Mouse (Mus musculus): ENCODE data around the gene Myo1d. TPM values are rescaled to one million over a fixed set of nuclear protein-coding genes. Genes with fewer than 3 reads are reported as not detected.

Myo1d gene
- polyA plus RNA-seq, 1 experiment, result 80.4 TPM

DNA sequence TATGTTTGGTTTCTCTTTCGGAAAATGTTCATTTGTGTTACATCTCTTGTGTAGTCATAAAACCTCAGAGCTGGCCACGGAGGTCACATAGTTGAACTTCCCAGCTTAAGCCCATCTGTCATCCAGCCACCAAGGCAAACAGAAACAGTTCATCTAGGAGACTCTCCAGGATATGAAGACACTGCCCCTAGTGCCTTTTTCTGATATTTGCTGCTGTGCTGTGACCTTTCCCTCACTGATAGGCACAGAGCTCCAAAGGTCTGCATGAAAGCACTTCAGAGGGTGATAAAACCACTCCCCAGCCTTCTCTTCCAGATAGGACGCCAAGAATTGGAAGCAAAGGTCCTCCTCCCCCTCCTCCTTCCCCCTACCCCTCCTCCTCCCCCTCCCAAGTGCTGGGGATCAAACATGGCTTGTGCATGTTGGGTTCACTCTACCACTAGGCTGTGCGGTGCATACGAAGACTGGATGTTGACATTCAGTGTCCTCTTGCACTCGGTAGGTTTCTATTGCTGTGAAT, 28.8 kb upstream of the Myo1d start:
- no peak overlapping the region for H3K4me3 ChIP-seq (replicated peaks; ENCODE audit: extremely low read depth, low read depth, low read length)

DNA sequence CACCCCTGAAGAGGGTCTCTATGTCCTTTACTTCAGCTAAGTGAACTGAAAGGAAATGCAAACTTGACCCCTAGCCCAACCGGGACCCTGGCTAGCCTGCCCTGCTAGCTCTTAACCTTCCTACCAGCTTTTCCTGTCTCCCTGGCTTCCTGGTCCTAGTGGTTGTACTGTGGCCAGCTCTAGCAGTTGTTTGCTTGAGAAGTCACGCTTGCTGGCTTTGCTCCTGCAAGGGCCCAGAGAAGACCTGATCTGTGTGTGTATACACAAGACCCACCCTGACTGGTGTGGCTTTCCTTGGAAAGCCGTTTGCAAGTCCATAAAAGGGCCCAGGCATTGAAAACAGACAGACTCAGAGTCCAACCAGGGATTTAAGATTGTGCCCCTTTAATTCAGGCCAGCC, 22.9 kb upstream of the Myo1d start:
- Histone ChIP-seq H3K4me3 (replicated peaks; ENCODE audit: extremely low read depth, low read depth, low read length) (no peak overlapping the region), H3K4me1 (ENCODE audit: control insufficient read depth, insufficient read depth, low read length) (peaks cover 6% of the 10 kb centered on the region)
- TF ChIP-seq POLR2A (IDR thresholded peaks at IDR 0.05; ENCODE audit: borderline replicate concordance, extremely low read depth, low read depth, low read length), result no peak
- TF ChIP-seq CTCF (IDR thresholded peaks at IDR 0.05; ENCODE audit: insufficient read depth, low read length), result no peak
- 7% methylated on average over 3 of the region's 3 CpGs for WGBS
- DNase-seq, result peak; percentile 60

More for the DNA sequence above, 28.8 kb upstream of the Myo1d start:
- WGBS, result 59% methylated on average over 6 of the region's 6 CpGs
- TF ChIP-seq POLR2A (IDR thresholded peaks at IDR 0.05; ENCODE audit: borderline replicate concordance, extremely low read depth, low read depth, low read length) (no peak), CTCF (IDR thresholded peaks at IDR 0.05; ENCODE audit: insufficient read depth, low read length) (no peak)
- DNase-seq, result no peak
- peaks cover 4% of the 10 kb centered on the region; the same call in 1 of the 2 replicates for H3K4me1 ChIP-seq (ENCODE audit: control insufficient read depth, insufficient read depth, low read length)

- H3K4me1 ChIP-seq (ENCODE audit: control insufficient read depth, insufficient read depth, low read length), result peaks cover 6% of the 10 kb centered on the region
- TF ChIP-seq CTCF (IDR thresholded peaks at IDR 0.05; ENCODE audit: insufficient read depth, low read length) (peak; percentile 63), POLR2A (IDR thresholded peaks at IDR 0.05; ENCODE audit: borderline replicate concordance, extremely low read depth, low read depth, low read length) (no peak)
- peak; percentile 29 for DNase-seq
Observed at GRCm38 (mm10) chr11:80799979-80800378, 20.2 kb upstream of the Myo1d start.

GRCm38 (mm10) chr11:80795431-80795830, 15.6 kb upstream of the Myo1d start:
- Histone ChIP-seq H3K4me3 (replicated peaks; ENCODE audit: extremely low read depth, low read depth, low read length) (no peak overlapping the region), H3K4me1 (ENCODE audit: control insufficient read depth, insufficient read depth, low read length) (no peaks in the 10 kb centered on the region)
- WGBS, result 11% methylated on average over 8 of the region's 8 CpGs
- no peak for DNase-seq
- TF ChIP-seq CTCF (IDR thresholded peaks at IDR 0.05; ENCODE audit: insufficient read depth, low read length) (no peak), POLR2A (IDR thresholded peaks at IDR 0.05; ENCODE audit: borderline replicate concordance, extremely low read depth, low read depth, low read length) (no peak)

More at GRCm38 (mm10) chr11:80799979-80800378, 20.2 kb upstream of the Myo1d start:
- WGBS, result 36% methylated on average over 3 of the region's 3 CpGs
- no peak overlapping the region for H3K4me3 ChIP-seq (replicated peaks; ENCODE audit: extremely low read depth, low read depth, low read length)

DNA sequence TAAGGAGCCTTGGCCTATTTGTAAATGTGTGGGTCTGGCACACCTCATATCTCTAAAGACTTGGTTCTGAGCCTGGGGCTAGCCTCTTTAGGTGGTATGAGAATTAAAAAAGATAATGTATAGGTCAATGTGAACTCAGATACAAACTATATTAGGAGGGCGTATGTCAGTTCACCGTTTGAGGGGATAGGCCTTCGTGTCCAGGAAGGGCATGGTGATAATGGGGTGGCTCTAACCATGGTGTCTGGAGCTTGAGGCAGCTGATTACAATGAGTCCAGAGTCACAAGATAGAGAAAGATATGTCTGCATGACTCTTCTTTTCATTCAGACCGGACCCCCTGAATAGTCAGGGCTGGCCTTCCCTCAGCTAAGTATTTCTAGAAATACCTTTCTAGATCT, 14.5 kb upstream of the Myo1d start:
- no peak overlapping the region for H3K4me3 ChIP-seq (replicated peaks; ENCODE audit: extremely low read depth, low read depth, low read length)
- no peak for DNase-seq
- no peaks in the 10 kb centered on the region for H3K4me1 ChIP-seq (ENCODE audit: control insufficient read depth, insufficient read depth, low read length)
- 94% methylated on average over 4 of the region's 4 CpGs for WGBS
- TF ChIP-seq POLR2A (IDR thresholded peaks at IDR 0.05; ENCODE audit: borderline replicate concordance, extremely low read depth, low read depth, low read length) (no peak), CTCF (IDR thresholded peaks at IDR 0.05; ENCODE audit: insufficient read depth, low read length) (no peak)

DNA sequence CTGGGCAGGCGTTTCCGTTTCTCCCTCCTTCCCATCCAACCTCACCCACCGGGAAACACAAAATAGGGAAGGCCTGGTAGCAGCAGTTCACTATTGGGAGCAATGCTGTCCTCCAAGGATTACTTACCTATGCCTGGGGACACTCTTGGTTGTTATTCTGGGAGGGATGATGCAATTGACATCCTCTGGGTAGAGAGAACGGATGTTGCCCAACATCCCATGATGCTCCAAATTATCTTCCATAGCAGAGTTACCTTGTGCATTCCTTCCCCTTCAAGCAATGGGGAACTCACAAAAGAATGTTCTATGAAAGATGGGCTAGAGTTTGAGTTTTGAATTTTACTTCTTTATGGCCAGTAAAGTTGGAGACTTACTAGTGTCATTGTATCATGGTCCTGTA, 13.6 kb upstream of the Myo1d start:
- WGBS, result 87% methylated on average over 4 of the region's 4 CpGs
- H3K4me3 ChIP-seq (replicated peaks; ENCODE audit: extremely low read depth, low read depth, low read length), result no peak overlapping the region
- no peak for DNase-seq
- no peaks in the 10 kb centered on the region for H3K4me1 ChIP-seq (ENCODE audit: control insufficient read depth, insufficient read depth, low read length)
- TF ChIP-seq POLR2A (IDR thresholded peaks at IDR 0.05; ENCODE audit: borderline replicate concordance, extremely low read depth, low read depth, low read length) (no peak), CTCF (IDR thresholded peaks at IDR 0.05; ENCODE audit: insufficient read depth, low read length) (no peak)

- no peak overlapping the region for H3K4me3 ChIP-seq (replicated peaks; ENCODE audit: extremely low read depth, low read depth, low read length)
- WGBS, result 37% methylated on average over 3 of the region's 3 CpGs
- DNase-seq, result no peak
Observed at GRCm38 (mm10) chr11:80791677-80792432, 12.0 kb upstream of the Myo1d start.

GRCm38 (mm10) chr11:80790413-80790812, 10.6 kb upstream of the Myo1d start:
- WGBS, result 77% methylated on average over 3 of the region's 3 CpGs
- Histone ChIP-seq H3K4me3 (replicated peaks; ENCODE audit: extremely low read depth, low read depth, low read length) (no peak overlapping the region), H3K4me1 (ENCODE audit: control insufficient read depth, insufficient read depth, low read length) (no peaks in the 10 kb centered on the region)
- no peak for DNase-seq
- TF ChIP-seq POLR2A (IDR thresholded peaks at IDR 0.05; ENCODE audit: borderline replicate concordance, extremely low read depth, low read depth, low read length) (no peak), CTCF (IDR thresholded peaks at IDR 0.05; ENCODE audit: insufficient read depth, low read length) (no peak)

More at GRCm38 (mm10) chr11:80791677-80792432, 12.0 kb upstream of the Myo1d start:
- TF ChIP-seq POLR2A (IDR thresholded peaks at IDR 0.05; ENCODE audit: borderline replicate concordance, extremely low read depth, low read depth, low read length), result no peak
- no peak for TF ChIP-seq CTCF (IDR thresholded peaks at IDR 0.05; ENCODE audit: insufficient read depth, low read length)
- H3K4me1 ChIP-seq (ENCODE audit: control insufficient read depth, insufficient read depth, low read length), result no peaks in the 10 kb centered on the region

DNA sequence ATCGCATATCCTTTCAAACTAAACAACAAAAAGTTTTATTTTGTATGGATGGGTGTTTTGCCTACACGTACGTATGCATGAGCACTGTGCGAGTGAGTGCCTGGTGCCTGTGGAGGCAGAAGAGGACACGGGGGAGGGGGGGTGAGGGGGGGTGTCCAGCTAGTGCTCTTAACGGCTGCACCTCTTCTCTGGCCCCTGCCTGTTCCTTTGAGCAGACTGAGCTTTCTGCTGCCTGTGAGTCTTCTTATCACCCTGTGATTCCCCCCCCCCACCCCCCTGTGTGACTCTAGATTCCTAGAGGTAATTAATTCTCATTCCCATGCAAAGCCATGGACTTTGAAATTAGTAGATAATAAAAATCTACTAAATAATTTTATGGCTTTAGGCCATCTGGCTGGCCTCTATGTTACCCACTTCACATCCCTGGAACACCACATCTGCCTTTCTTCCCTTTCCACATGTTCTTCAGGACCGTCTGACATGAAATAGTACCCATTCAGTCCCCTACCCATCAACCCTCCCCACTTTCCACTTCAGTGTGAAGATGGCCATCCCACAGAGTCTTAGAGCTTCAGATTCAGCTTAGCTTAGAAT, 9.9 kb upstream of the Myo1d start:
- DNase-seq, result no peak
- no peak overlapping the region for H3K4me3 ChIP-seq (replicated peaks; ENCODE audit: extremely low read depth, low read depth, low read length)
- WGBS, result 66% methylated on average over 7 of the region's 7 CpGs
- TF ChIP-seq CTCF (IDR thresholded peaks at IDR 0.05; ENCODE audit: insufficient read depth, low read length) (no peak), POLR2A (IDR thresholded peaks at IDR 0.05; ENCODE audit: borderline replicate concordance, extremely low read depth, low read depth, low read length) (no peak)
- no peaks in the 10 kb centered on the region for H3K4me1 ChIP-seq (ENCODE audit: control insufficient read depth, insufficient read depth, low read length)
